Mouse (Mus musculus): ENCODE data around the gene Eid2b.
A peak's percentile ranks its signal among the peaks of the same experiment; 100 is the strongest.
"Not testable (repeated sequence)": the region's sequence is repeated elsewhere in the genome, so short reads cannot be mapped to it uniquely, and the experiment has no call there.

The Eid2b gene

GRCm38 (mm10) chr7:28277615-28278278 is at the start of gene Eid2b:
Gene Eid2b, plus strand, starts transcription at chr7:28277739.
- peak; percentile 14 for DNase-seq (ENCODE audit: extremely low read depth, low read depth, low spot score)

GRCm38 (mm10) chr7:28243943-28244342 is 33.6 kb upstream of the Eid2b start:
- not testable (repeated sequence) for DNase-seq (ENCODE audit: extremely low read depth, low read depth, low spot score)

DNA sequence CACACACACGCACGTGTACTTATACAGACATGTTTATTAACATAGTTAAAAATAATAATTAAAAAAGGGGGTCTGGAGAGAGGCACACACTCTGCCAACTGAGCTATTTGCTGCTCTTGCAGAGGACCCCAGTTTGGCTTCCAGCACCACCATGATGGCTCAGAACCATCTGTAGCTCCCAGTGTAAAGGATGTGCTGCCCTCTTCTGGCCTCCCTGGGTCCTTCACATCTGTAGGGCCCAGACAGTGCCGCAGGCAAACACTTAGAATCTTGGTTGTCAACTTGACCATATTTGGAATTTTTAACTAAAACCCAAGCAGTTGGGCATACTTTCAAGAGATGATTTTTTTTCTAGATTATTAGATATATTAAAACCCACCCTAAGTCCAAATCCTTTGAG is 28.6 kb upstream of the Eid2b start:
- no peak for DNase-seq (ENCODE audit: extremely low read depth, low read depth, low spot score)

DNA sequence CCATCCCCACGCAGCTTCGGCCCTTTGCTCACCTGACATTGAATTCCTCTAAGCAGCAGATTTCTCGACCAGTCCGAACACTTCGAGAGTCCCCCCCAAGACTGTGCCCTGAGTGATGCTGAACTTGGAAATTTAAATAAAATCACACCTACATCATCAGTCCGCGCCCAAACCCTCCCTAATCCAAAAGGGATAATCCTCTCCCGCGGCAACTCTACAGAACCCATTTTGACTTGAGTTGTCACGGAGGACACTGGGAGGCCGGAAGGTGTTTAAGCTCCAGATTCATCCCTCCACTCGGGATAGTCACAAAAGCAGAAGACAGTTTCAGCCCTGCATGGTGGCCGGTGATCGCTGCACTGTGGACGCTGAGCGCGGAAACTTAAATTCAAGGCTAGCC is 25.6 kb upstream of the Eid2b start:
- no peak for DNase-seq (ENCODE audit: extremely low read depth, low read depth, low spot score)

DNA sequence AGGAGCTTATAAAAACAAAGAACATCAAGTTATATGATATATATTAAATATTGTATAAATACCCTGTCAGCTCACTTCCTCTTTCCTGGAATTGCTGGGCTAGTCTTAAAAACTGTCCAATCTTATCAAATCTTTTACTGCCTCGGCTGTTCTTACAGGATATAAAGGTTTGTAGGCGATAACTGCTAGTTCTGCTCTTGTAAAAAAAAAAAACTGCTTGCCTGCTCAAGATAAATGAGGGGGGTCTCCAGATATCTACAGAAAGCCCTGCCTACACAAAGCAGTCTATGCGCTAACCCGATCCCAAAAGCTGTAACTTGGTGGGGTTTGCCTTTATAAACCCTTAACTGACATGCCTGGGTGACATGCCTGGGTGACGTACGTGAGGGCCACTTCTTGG is 22.9 kb upstream of the Eid2b start:
- DNase-seq (ENCODE audit: extremely low read depth, low read depth, low spot score): no peak

DNA sequence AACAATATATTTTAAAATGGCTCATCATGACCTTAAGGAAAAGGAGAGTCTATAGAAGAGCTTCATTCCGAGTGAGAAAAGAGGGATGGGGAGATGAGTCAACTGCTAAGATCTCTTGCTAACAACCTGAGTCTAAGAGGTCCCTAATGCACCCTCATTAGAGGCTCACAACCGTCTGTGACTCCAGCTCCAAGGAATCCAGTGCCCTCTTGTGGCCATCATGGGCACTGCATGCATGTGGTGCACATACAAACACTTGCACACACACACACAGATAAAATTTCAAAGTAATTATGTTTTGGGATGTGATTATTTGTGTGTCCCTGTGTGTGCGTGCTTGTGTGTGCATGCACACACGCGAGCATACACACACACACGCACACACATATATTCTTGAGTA is 22.1 kb upstream of the Eid2b start:
- no peak for DNase-seq (ENCODE audit: extremely low read depth, low read depth, low spot score)

- DNase-seq (ENCODE audit: extremely low read depth, low read depth, low spot score): no peak
These were observed 14.7 kb upstream of the Eid2b start for GRCm38 (mm10) chr7:28262861-28263260.

DNA sequence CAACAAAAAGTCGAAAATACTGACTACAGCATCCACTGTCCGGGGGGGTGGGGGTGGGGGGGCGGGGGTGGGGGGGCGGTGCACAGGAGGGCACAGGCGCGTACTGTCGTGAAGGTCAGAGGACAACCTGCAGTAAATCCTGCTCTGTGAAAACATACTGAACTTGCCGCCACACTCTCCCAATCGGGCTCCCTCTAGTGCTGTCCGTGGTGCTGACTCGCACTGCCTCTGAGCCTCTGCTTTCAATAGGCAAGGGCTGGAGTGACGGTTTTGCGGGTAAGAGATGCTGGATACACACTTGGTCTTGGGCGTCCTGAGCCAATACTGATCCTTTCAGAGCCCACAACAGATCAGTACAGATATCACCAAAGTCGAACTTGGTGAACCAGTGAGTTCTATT is 13.8 kb upstream of the Eid2b start:
- no peak for DNase-seq (ENCODE audit: extremely low read depth, low read depth, low spot score)

DNA sequence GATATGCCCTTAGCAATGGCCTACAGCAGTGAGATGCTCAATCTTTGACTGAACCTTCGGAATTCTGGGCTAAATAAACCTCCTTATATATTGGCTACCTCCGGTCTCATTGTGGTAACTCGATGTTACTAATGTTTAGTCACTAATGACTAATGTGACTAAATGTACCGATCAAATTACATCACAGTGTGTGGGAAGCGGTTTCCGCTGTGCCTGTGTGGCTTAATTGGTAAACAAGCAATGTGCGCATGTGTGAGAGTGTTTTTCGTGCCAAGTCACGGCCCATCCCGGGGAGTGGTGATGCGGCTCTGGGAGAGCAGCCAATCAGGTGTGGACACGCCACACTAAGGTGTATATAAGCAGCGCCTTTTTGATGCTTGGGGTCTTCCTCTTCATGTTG is 12.1 kb upstream of the Eid2b start:
- no peak for DNase-seq (ENCODE audit: extremely low read depth, low read depth, low spot score)

GRCm38 (mm10) chr7:28267129-28268041 is 10.2 kb upstream of the Eid2b start, which contains the start of gene Eid2:
Gene Eid2, plus strand, starts transcription at chr7:28267881.
- no peak for DNase-seq (ENCODE audit: extremely low read depth, low read depth, low spot score)

DNA sequence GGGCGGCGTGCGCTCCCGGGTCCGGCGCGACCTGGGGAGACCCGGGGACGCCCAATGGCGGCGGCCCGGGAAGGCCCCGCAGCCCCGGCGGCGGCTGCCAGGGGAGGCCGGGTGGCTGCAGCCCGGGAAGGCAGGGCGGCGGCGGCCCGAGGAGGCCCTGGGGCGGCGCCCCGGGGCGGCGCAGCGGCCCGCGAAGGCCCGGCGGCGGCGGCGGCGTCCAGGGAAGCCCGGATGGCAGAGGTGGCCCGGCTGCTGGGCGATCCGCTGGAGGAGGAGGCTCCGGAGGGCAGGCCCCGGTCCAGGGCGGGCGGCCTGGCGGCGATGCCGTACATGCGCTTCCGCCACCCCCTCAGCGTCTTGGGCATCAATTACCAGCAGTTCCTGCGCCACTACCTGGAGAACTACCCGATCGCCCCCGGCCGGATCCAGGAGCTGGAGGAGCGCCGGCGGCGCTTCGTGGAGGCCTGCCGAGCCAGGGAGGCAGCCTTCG is 9.5 kb upstream of the Eid2b start:
- no peak for DNase-seq (ENCODE audit: extremely low read depth, low read depth, low spot score)

DNA sequence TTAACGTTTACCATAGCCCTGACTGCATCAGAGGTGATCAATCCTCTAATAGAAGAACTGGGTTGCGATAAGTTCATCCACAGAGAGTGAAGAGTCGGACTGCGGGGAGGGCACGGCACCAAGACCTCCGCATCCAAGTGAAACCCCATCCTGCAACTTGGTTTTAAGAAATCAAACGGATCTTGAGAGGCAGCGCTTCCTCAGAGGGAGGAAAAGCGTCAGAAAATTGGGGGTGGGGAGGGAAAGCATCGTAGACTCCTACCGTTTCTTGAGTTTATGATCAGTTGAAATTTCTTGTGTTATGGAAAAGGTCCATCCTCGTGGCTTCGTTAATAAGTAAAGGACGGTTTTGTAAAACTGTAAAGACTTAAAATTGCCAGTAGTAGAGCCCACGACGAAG is 9.0 kb upstream of the Eid2b start:
- no peak for DNase-seq (ENCODE audit: extremely low read depth, low read depth, low spot score)

- no peak for DNase-seq (ENCODE audit: extremely low read depth, low read depth, low spot score)
These were observed 8.2 kb upstream of the Eid2b start for GRCm38 (mm10) chr7:28269355-28269754.

DNA sequence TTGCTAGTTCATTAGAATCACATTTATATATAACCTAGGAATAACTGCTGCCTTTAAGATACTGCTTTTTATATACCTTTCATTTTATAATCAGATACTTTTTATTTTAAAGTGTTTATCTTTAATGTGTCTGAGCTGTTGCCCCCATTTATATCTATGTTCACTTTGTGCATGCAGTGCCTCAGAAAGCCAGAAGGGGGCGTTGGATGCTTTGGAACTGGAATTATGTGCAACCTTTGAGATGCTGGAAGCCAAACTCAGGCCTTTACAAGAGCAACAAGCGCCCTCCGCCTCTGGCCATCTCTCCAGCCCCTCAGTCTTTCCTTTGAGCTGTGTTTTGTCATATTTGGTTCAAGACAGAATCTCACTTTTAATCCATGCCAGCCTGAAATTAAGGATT is 5.8 kb upstream of the Eid2b start:
- DNase-seq (ENCODE audit: extremely low read depth, low read depth, low spot score): no peak

DNA sequence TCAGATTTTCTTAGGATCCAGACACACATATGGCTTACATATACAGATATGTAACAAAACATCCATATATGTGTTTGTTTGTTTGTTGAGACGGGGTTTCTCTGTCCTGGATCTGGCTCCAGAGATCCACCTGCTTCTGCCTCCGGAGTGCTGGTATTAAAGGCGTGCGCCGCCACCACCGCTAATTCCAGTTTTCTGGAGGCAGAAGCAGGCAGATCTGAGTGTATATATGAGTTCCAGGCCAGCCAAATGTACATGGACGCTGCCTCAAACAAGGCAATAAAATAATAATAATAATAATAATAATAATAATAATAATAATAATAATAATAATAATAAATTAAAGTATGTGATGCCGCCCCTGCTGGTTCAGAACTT is 313 bp upstream of the Eid2b start:
- DNase-seq (ENCODE audit: extremely low read depth, low read depth, low spot score): no peak

DNA sequence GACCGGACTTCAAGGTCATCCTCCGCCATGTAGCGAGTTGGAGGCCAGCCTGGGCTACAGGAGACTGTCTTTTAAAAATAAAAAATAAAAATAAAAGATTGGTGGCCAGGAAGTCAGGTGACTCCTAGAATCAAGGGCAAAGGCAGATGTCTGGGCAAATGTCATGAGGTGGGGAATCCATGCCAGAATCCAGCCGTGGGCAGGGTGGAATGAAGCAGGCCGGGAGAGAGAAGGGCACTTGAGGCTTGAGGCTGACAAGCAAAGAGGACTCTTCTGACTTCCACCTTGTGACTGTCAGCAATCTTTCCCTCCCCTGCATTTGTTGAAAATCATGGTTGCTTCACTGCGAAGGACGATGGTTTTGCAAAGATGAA is 727 bp downstream of the Eid2b start:
- DNase-seq (ENCODE audit: extremely low read depth, low read depth, low spot score): no peak

DNA sequence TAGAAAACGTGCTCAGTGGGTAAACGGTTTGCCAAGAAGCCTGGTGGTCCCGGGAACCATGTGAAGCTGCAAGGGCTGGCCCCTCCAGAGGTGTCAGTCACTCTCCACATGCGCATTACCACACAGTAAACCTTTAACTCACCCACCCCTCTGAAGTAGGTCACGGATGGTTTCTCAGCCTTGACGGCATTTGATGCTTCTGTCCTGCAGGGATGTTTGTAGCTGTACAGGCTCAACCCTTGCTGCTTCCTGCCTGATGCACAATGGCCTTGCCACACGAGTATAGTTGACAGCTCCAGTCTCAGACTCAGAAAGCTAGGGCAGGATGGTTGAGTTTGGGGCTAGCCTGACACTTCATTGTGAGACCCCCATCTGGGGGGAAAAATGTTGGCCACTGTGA is 3.1 kb downstream of the Eid2b start:
- no peak for DNase-seq (ENCODE audit: extremely low read depth, low read depth, low spot score)

- DNase-seq (ENCODE audit: extremely low read depth, low read depth, low spot score): no peak
These were observed 12.6 kb downstream of the Eid2b start for GRCm38 (mm10) chr7:28290165-28290564.

DNA sequence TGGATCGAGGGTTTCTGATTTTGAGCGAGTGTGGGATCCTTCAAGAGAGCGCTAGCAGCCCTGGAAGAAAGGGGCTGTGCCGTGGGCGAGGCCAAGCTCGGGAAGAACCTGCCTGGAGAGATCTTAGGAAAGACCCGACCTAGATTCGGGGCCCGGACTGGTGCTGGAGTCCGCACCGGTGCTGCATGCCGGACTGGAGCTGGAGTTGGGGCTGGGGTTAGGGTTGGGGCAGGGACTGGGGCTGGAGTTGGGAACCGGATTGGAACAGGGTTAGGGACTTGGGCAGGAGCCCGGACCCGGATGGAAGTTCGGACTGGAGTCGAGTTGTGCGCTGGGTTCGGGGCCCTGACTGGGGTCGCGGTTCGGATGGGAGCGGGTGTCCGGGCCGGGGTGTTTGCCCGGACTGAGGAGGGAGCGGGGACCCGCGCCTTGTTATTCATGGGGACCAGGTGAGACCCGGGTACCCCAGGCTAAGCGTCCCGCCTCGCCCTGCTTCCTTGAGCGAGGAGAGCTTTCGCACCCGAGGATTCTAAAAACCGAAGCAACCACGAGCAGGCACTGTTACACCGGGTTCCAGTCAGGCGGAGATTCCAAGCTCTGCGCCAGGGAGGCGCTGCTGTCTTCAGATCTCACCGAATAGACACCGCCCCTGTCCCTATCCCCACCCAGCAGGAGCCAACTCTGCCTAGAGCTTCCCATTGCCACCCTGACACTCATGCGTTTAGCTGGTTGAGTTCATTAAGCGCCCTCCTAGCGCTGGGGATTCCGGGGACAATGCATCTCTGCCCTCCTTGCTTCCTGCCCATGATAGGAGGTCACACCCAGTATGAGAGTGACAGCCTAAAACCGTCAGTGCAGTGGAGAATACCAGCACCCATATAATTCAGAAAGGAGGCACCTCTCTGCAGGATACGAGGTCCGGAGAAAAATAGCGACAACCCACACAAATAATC is 13.4 kb downstream of the Eid2b start, which contains the start of gene Selenov:
Selenov (minus strand) TSS at position 549 of the 953 bp plus-strand sequence.
- no peak for DNase-seq (ENCODE audit: extremely low read depth, low read depth, low spot score)

DNA sequence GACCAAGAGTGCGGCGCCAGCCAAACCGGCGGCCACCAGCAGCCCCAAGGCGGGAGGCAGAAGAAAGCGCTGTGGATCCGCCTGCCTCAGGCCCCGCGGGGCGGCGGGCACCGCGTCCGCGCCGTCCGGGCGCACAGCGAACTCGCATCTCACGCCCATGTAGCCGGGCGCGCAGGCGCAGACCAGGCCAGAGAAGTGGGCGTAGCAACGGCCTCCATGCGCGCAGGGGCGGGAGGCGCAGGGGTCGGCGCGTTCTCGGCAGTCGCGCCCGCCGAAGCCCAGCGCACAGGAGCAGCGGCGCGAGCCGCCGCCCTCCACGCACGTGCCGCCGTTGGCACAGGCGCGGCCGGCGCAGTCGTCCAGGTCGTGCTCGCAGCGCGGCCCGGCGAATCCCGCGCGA is 16.9 kb downstream of the Eid2b start:
- no peak for DNase-seq (ENCODE audit: extremely low read depth, low read depth, low spot score)
